In genomic region chr14:8200769-8201168, GRCm38 (mm10) we compare ENCODE assay signal across 14 mouse cellular contexts. TPM values are rescaled to one million over a fixed set of nuclear protein-coding genes. Genes with fewer than 3 reads are reported as not detected.
"Had no signal": no experiment of that assay in that cellular context is flagged by ENCODE, and none has a peak within 500 bp of the region (broad histone marks: within the 10 kb centered on the region; RNA-seq: fewer than 3 reads in every experiment).

No protein-coding gene starts in this region.

- H3K36me3 ChIP-seq: limb, embryonic 13.5 days; midbrain, embryonic 10.5 days; neural tube, embryonic 15.5 days had no signal

- DNase-seq: kidney, postnatal 36 days; left cerebral cortex, postnatal 4 days; lung, adult 18-20 months; lung, postnatal 10 days; lung, postnatal 4 days; midbrain, embryonic 14.5 days; right cerebral cortex, adult 18-20 months; right cerebral cortex, postnatal 25 days had no signal

- H3K9ac ChIP-seq: limb, embryonic 13.5 days; liver, embryonic 14.5 days; neural tube, embryonic 15.5 days had no signal

- H3K4me3 ChIP-seq: limb, embryonic 13.5 days; midbrain, embryonic 10.5 days; myocyte; neural tube, embryonic 15.5 days had no signal

- H3K27me3 ChIP-seq: limb, embryonic 13.5 days; neural tube, embryonic 15.5 days had no signal

- H3K4me2 ChIP-seq: limb, embryonic 13.5 days; neural tube, embryonic 15.5 days had no signal

- H3K27ac ChIP-seq: limb, embryonic 13.5 days; liver, embryonic 14.5 days; midbrain, embryonic 10.5 days; neural tube, embryonic 15.5 days; stomach, postnatal 0 days had no signal

- H3K4me1 ChIP-seq: limb, embryonic 13.5 days; midbrain, embryonic 10.5 days; neural tube, embryonic 15.5 days had no signal

- H3K9me3 ChIP-seq: limb, embryonic 13.5 days; midbrain, embryonic 10.5 days; neural tube, embryonic 15.5 days had no signal

RNA-seq across cellular contexts. Expression of gene Acox2, which starts 58.4 kb away (rescaled TPM):
- polyA plus RNA-seq: limb, embryonic 13.5 days; midbrain, embryonic 14.5 days; neural tube, embryonic 15.5 days had no signal
